Mouse (Mus musculus): ENCODE data around the gene Npcd. TPM values are rescaled to one million over a fixed set of nuclear protein-coding genes. Genes with fewer than 3 reads are reported as not detected.

Gene Npcd
- polyA plus RNA-seq, 1 experiment from 2014 or later, result 0.60 TPM

DNA sequence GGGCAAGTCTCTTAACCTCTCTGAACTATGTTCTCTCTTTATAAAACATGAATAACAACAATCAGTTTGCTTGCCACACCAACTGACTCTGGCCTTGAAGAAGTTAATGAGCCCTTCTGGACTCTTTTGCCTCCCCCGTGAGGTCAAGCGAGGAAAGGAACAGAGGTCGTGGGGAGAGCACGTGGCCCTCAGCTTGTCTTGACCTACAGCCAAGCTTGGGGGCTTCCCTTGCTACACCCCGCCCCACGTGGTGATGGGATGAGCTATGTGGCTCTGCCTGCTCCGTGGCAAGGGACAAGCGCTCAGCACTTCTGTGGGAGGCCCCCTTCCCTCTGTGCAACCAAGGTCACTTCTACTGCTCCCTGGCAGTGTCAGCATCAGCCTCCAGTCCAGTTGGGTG, 89.3 kb downstream of the Npcd start:
- no peak overlapping the region for H3K4me2 ChIP-seq (replicated peaks)
- no peaks in the 10 kb centered on the region for H3K9me3 ChIP-seq
- no peak overlapping the region for H3K27ac ChIP-seq
- peaks cover 11% of the 10 kb centered on the region; the same call in 1 of the 2 replicates for H3K4me1 ChIP-seq
- 83% methylated on average over 8 of the region's 8 CpGs for WGBS
- H3K27me3 ChIP-seq, result no peaks in the 10 kb centered on the region
- H3K36me3 ChIP-seq, result no peaks in the 10 kb centered on the region
- no peak overlapping the region for H3K9ac ChIP-seq
- ATAC-seq (ENCODE audit: insufficient number of reproducible peaks, insufficient read depth, low FRiP score, low TSS enrichment), result no peak
- no peak overlapping the region for H3K4me3 ChIP-seq

DNA sequence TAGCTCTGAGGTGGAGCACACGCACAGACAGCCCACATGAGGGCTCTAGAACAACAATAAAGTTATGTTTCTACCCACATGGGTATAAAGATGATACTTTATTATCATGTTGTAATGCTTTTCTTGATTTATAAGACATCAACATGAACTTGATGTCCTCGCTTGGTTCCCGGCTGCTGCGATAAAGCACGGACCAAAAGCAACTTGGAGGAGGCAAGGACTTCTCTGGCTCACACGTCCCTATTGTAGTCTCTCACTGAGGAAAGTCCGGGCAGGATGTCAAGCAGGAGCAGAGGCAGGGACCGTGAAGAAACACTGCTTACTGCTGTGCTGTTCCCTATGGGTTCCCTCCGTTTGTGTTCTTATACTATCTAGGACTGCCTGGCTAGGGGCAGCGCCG, 90.0 kb downstream of the Npcd start:
- Histone ChIP-seq H3K9ac (no peak overlapping the region), H3K4me2 (replicated peaks) (no peak overlapping the region), H3K36me3 (peaks cover 6% of the 10 kb centered on the region; the same call in 1 of the 2 replicates), H3K27me3 (no peaks in the 10 kb centered on the region), H3K4me1 (peaks cover 17% of the 10 kb centered on the region; the same call in 1 of the 2 replicates), H3K27ac (no peak overlapping the region), H3K4me3 (no peak overlapping the region), H3K9me3 (no peaks in the 10 kb centered on the region)
- 91% methylated on average over 11 of the region's 11 CpGs for WGBS
- no peak for ATAC-seq (ENCODE audit: insufficient number of reproducible peaks, insufficient read depth, low FRiP score, low TSS enrichment)

DNA sequence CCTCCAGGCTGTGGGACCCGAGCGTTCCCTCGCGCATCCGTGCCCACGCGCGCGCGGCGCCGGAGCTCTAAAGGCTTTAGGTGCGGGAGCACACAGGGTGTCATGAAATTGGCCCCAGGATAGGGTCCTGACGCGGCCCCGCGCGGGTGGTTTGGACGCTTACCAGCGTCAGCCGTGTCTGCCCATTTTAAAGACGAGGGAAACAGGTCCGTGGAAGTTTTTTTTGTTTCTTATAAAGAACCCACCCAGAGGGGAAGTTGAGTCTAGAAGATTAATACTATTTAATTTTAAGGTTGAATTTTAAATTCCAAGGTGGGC, 91.4 kb downstream of the Npcd start:
- peak overlapping the region; percentile 85 for H3K4me2 ChIP-seq (replicated peaks)
- H3K9ac ChIP-seq, result peak overlapping the region; percentile 94
- peaks cover 20% of the 10 kb centered on the region for H3K36me3 ChIP-seq
- peak overlapping the region; percentile 89 for H3K4me3 ChIP-seq
- H3K4me1 ChIP-seq, result peaks cover 17% of the 10 kb centered on the region; the same call in 1 of the 2 replicates
- H3K27me3 ChIP-seq, result no peaks in the 10 kb centered on the region
- under 1% methylated on average over 23 of the region's 23 CpGs for WGBS
- no peak overlapping the region for H3K27ac ChIP-seq
- no peak for ATAC-seq (ENCODE audit: insufficient number of reproducible peaks, insufficient read depth, low FRiP score, low TSS enrichment)
- no peaks in the 10 kb centered on the region for H3K9me3 ChIP-seq

- H3K27me3 ChIP-seq, result no peaks in the 10 kb centered on the region
- H3K4me1 ChIP-seq, result peaks cover 17% of the 10 kb centered on the region; the same call in 1 of the 2 replicates
- H3K4me2 ChIP-seq (replicated peaks), result peak within 1 kb of the TSS; percentile 85
- peak within 1 kb of the TSS; percentile 63; the same call in 1 of the 2 replicates for H3K27ac ChIP-seq
- peaks cover 25% of the 10 kb centered on the region for H3K36me3 ChIP-seq
- H3K4me3 ChIP-seq, result peak within 1 kb of the TSS; percentile 89
- WGBS, result under 1% methylated on average over 87 of the region's 93 CpGs
- no peaks in the 10 kb centered on the region for H3K9me3 ChIP-seq
- peak; percentile 87 for ATAC-seq (ENCODE audit: insufficient number of reproducible peaks, insufficient read depth, low FRiP score, low TSS enrichment)
- peak within 1 kb of the TSS; percentile 94 for H3K9ac ChIP-seq
Measured at GRCm38 (mm10) chr15:79741921-79742705, 91.9 kb downstream of the Npcd start, which contains the start of gene Sun2. Gene Sun2, minus strand, starts transcription at chr15:79742536.

- Histone ChIP-seq H3K4me3 (peak overlapping the region; percentile 89), H3K4me1 (peaks cover 17% of the 10 kb centered on the region; the same call in 1 of the 2 replicates), H3K27ac (no peak overlapping the region), H3K9ac (peak overlapping the region; percentile 94), H3K9me3 (no peaks in the 10 kb centered on the region), H3K27me3 (no peaks in the 10 kb centered on the region), H3K4me2 (replicated peaks) (peak overlapping the region; percentile 85), H3K36me3 (peaks cover 33% of the 10 kb centered on the region)
- 32% methylated on average over 14 of the region's 14 CpGs for WGBS
- no peak for ATAC-seq (ENCODE audit: insufficient number of reproducible peaks, insufficient read depth, low FRiP score, low TSS enrichment)
Measured at GRCm38 (mm10) chr15:79741173-79741858, 92.7 kb downstream of the Npcd start.

GRCm38 (mm10) chr15:79740739-79741138, 93.3 kb downstream of the Npcd start:
- no peak for ATAC-seq (ENCODE audit: insufficient number of reproducible peaks, insufficient read depth, low FRiP score, low TSS enrichment)
- peaks cover 17% of the 10 kb centered on the region; the same call in 1 of the 2 replicates for H3K4me1 ChIP-seq
- H3K9ac ChIP-seq, result 0 out of 2 replicates have a peak overlapping the region, but pooled peaks have one; percentile 94
- no peaks in the 10 kb centered on the region for H3K9me3 ChIP-seq
- H3K27me3 ChIP-seq, result no peaks in the 10 kb centered on the region
- peak overlapping the region; percentile 85 for H3K4me2 ChIP-seq (replicated peaks)
- 80% methylated on average over 3 of the region's 3 CpGs for WGBS
- peaks cover 37% of the 10 kb centered on the region for H3K36me3 ChIP-seq
- H3K4me3 ChIP-seq, result no peak overlapping the region; the same call in 1 of the 2 replicates
- H3K27ac ChIP-seq, result no peak overlapping the region

Other genes with a start within 250 kb of the Npcd start
- gene Dmc1, start 229.1 kb downstream of the Npcd start, polyA plus RNA-seq (2016; fragmentation: Nextera tagmentation; extraction: Ambion mirVana), result 1.3 and 1.5 TPM in 2 replicates
- gene Fam227a, start 175.3 kb downstream of the Npcd start, polyA plus RNA-seq (2016; fragmentation: Nextera tagmentation; extraction: Ambion mirVana), result 2.6 and 2.9 TPM in 2 replicates
- 59.9 and 60.3 TPM in 2 replicates for gene Cby1, start 175.0 kb downstream of the Npcd start, polyA plus RNA-seq (2016; fragmentation: Nextera tagmentation; extraction: Ambion mirVana)
- gene Tomm22, start 163.4 kb downstream of the Npcd start, polyA plus RNA-seq (2016; fragmentation: Nextera tagmentation; extraction: Ambion mirVana), result 229 and 235 TPM in 2 replicates
- 30.1 and 32.7 TPM in 2 replicates for gene Josd1, start 146.3 kb downstream of the Npcd start, polyA plus RNA-seq (2016; fragmentation: Nextera tagmentation; extraction: Ambion mirVana)
- gene Gtpbp1, start 143.4 kb downstream of the Npcd start, polyA plus RNA-seq (2016; fragmentation: Nextera tagmentation; extraction: Ambion mirVana), result 41.5 and 43.6 TPM in 2 replicates
- 6.0 and 6.2 TPM in 2 replicates for gene Sun2, start 91.7 kb downstream of the Npcd start, polyA plus RNA-seq (2016; fragmentation: Nextera tagmentation; extraction: Ambion mirVana)
- 69.9 and 70.3 TPM in 2 replicates for gene Dnal4, start 56.4 kb downstream of the Npcd start, polyA plus RNA-seq (2016; fragmentation: Nextera tagmentation; extraction: Ambion mirVana)
- gene Nptxr, start 29.5 kb downstream of the Npcd start, polyA plus RNA-seq (2016; fragmentation: Nextera tagmentation; extraction: Ambion mirVana), result 4.1 and 4.6 TPM in 2 replicates
- 31.5 and 32.6 TPM in 2 replicates for gene Cbx6, start 451 bp upstream of the Npcd start, polyA plus RNA-seq (2016; fragmentation: Nextera tagmentation; extraction: Ambion mirVana)
- gene Apobec3, start 57.4 kb upstream of the Npcd start, polyA plus RNA-seq (2016; fragmentation: Nextera tagmentation; extraction: Ambion mirVana), result 8.4 and 10.0 TPM in 2 replicates
- 1.9 and 3.2 TPM in 2 replicates for gene Cbx7, start 136.9 kb upstream of the Npcd start, polyA plus RNA-seq (2016; fragmentation: Nextera tagmentation; extraction: Ambion mirVana)
- gene Pdgfb, start 180.7 kb upstream of the Npcd start, polyA plus RNA-seq (2016; fragmentation: Nextera tagmentation; extraction: Ambion mirVana), result 3.2 and 3.4 TPM in 2 replicates